Mouse (Mus musculus) ES-E14 (cell line): ENCODE results near the gene Maff. TPM values are rescaled to one million over a fixed set of nuclear protein-coding genes. Genes with fewer than 3 reads are reported as not detected.

Source experiments
- DNase-seq: peaks from one replicate; pipeline ENCODE4 v3.0.0-alpha.2; 2013; ENCODE audit warnings: low read depth, low spot score
- H3K27ac ChIP-seq: 2 replicates; pipeline ENCODE4 v1.5.1; 2012; ENCODE audit warnings: low read depth, mild to moderate bottlenecking, low read length, moderate library complexity, mixed read lengths; ENCODE audit not compliant: poor library complexity, insufficient read depth, severe bottlenecking
- H3K36me3 ChIP-seq: 2 replicates; pipeline ENCODE4 v1.6.1; 2012; ENCODE audit warnings: mild to moderate bottlenecking, low read length, moderate library complexity, mixed read lengths; ENCODE audit not compliant: control insufficient read depth, poor library complexity, insufficient read depth, severe bottlenecking
- H3K4me1 ChIP-seq, 2 experiments: fragments of 150-350 bp in 1 of 2; sonication (generic) in 1 of 2; 2 replicates each; pipeline ENCODE4 v1.6.1; 2012; ENCODE audit warnings: low read length in 2 of 2, mild to moderate bottlenecking in 1 of 2, mixed read lengths in 1 of 2; ENCODE audit not compliant: control insufficient read depth in 2 of 2, insufficient read depth in 2 of 2, poor library complexity in 1 of 2
- H3K4me3 ChIP-seq, 2 experiments: fragments of 150-350 bp in 1 of 2; sonication (generic) in 1 of 2; 2 replicates each; pipeline ENCODE4 v1.5.1; 2012; ENCODE audit warnings: low read length in 2 of 2, low read depth in 1 of 2, mild to moderate bottlenecking in 1 of 2, mixed read lengths in 1 of 2; ENCODE audit not compliant: insufficient read depth in 1 of 2, poor library complexity in 1 of 2, severe bottlenecking in 1 of 2
- H3K9ac ChIP-seq: 2 replicates; pipeline ENCODE4 v1.6.1; 2012; ENCODE audit warnings: low read depth, mild to moderate bottlenecking, low read length, mixed read lengths; ENCODE audit not compliant: poor library complexity, insufficient read depth, severe bottlenecking
- H3K9me3 ChIP-seq: fragments of 150-350 bp; sonication (generic); 2 replicates; pipeline ENCODE4 v1.6.1; 2012; ENCODE audit warnings: low read depth, mild to moderate bottlenecking, low read length; ENCODE audit not compliant: control insufficient read depth, insufficient read depth
- CHD2 ChIP-seq: IDR thresholded peaks from 2 replicates; pipeline ENCODE4 v1.6.1; 2014; ENCODE audit warnings: mild to moderate bottlenecking, low read depth, low read length, inconsistent platforms
- HCFC1 ChIP-seq: IDR thresholded peaks from 2 replicates; pipeline ENCODE4 v1.6.1; 2012; ENCODE audit warnings: low read length, inconsistent platforms, borderline replicate concordance; ENCODE audit not compliant: insufficient read depth
- MAFK ChIP-seq: IDR thresholded peaks from 2 replicates; pipeline ENCODE4 v1.6.1; 2014; ENCODE audit warnings: mild to moderate bottlenecking, low read depth, low read length, inconsistent platforms; ENCODE audit not compliant: insufficient read depth
- ZC3H11A ChIP-seq: IDR thresholded peaks from 2 replicates; pipeline ENCODE4 v1.6.1; 2012; ENCODE audit warnings: low read depth, mild to moderate bottlenecking, inconsistent platforms, low read length, borderline replicate concordance
- ZNF384 ChIP-seq: IDR thresholded peaks from 2 replicates; pipeline ENCODE4 v1.6.1; 2012; ENCODE audit warnings: low read depth, low read length, inconsistent platforms
- in situ Hi-C, 2 experiments: fragments of 600-800 bp; cut with MboI; formaldehyde crosslinking; loops; one replicate each; pipeline ENCODE4 v1.15.1; 2025; ENCODE audit warnings: low sequenced_read_pairs in 2 of 2, inconsistent platforms in 1 of 2; ENCODE audit not compliant: unreplicated experiment in 2 of 2
- total RNA-seq: library from RNA; depleted of rRNA; stranded (reverse); fragments of 300-350 nt; gene quantifications from 2 replicates; pipeline ENCODE4 v1.2.3, GENCODE M21; 2012

Maff gene
- total RNA-seq, 1 experiment, result 13.2 TPM

DNA sequence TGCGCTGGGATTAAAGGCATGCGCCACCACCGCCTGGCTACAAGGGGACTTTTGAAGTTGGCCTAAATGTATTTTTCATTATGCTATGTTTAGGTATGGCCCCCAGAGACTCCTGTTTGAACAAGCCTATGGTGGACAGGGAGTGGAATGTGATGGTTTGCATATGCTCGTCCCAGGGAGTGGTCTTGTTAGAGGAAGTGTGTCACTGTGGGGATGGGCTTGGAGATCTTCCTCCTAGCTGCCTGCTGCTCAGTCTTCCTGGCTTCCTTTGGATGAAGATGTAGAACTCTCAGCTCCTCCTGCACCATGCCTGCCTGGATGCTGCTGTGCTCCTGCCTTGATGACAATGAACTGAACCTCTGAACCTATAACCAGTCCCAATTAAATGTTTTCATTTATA, 15.9 kb upstream of the Maff start:
- Histone ChIP-seq H3K4me1 (peaks cover 4 to 28% of the 10 kb centered on the region in 2 experiments; a peak in 3 of 4 replicates), H3K9ac (no peak overlapping the region), H3K27ac (no peak overlapping the region), H3K9me3 (no peaks in the 10 kb centered on the region), H3K36me3 (no peaks in the 10 kb centered on the region; the same call in 1 of the 2 replicates), H3K4me3 (no peak overlapping the region)
- DNase-seq, result no peak
- TF ChIP-seq HCFC1 (no peak), ZC3H11A (no peak), MAFK (no peak), CHD2 (no peak), ZNF384 (no peak)
- in situ Hi-C loops, result no loop called here

DNA sequence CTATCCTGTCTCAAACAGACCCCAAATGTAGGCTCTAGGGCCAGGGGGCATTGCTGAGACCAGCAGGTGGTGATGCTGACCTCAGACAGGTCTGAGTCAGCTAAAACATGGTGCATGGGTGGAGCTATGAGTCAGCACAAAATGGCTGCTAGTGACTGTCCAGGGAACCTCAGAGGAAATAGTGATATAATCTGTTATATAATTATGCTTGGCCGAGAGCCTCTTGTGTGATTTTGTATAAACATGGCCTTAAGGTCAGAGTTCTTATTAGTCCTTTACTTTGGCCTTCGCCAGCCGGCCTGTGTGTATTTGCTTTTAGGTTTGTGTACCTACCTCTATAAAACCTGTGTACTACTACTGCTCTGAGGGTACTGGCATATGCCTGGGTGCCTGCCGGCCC, 13.0 kb upstream of the Maff start:
- peaks cover 4 to 24% of the 10 kb centered on the region in 2 experiments for H3K4me1 ChIP-seq
- H3K9me3 ChIP-seq, result no peaks in the 10 kb centered on the region
- no peak for TF ChIP-seq CHD2
- no peak for TF ChIP-seq HCFC1
- peak; percentile 97 for TF ChIP-seq MAFK
- no peak overlapping the region for H3K27ac ChIP-seq
- H3K4me3 ChIP-seq, result no peak overlapping the region
- no peak for DNase-seq
- H3K9ac ChIP-seq, result no peak overlapping the region
- in situ Hi-C loops, result no loop called here
- H3K36me3 ChIP-seq, result no peaks in the 10 kb centered on the region

DNA sequence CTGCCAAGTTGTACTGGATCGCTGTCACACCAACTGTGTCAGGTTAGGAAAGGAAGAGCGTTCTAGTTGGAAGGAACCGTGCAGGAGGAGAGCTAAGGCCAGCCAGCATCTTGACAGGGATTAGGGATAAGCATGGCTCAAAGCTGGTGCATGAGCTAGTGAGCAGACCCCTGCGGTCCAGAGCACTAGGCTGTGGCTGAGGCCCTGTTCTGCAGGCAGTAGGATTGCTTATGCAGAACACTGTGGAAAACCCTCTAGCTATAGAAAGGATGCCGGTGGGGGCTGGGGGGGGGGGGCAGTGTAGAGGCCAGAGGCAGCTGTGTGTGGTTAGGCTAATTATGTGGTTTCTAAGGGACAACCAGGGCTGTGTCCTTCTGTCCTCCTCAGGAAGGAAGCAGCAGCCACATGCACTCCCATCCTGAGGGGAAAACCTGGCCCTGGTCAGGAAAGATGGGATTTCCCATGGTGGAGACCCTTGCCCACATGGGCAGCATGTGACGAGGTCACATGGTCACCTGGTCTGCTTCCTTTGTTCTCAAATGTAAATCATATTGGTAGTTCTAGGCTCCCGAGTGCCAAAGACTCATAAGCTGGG, 11.3 kb upstream of the Maff start:
- TF ChIP-seq CHD2 (0 out of 2 replicates have a peak, but pooled peaks have one; percentile 18), HCFC1 (no peak)
- no peak for DNase-seq
- no peaks in the 10 kb centered on the region for H3K36me3 ChIP-seq
- H3K4me1 ChIP-seq, result peaks cover 4 to 24% of the 10 kb centered on the region in 2 experiments
- no peaks in the 10 kb centered on the region for H3K9me3 ChIP-seq
- H3K4me3 ChIP-seq, result no peak overlapping the region
- in situ Hi-C loops, result no loop called here
- peak overlapping the region; percentile 37 for H3K27ac ChIP-seq
- H3K9ac ChIP-seq, result peak overlapping the region; percentile 13; the same call in 1 of the 2 replicates

DNA sequence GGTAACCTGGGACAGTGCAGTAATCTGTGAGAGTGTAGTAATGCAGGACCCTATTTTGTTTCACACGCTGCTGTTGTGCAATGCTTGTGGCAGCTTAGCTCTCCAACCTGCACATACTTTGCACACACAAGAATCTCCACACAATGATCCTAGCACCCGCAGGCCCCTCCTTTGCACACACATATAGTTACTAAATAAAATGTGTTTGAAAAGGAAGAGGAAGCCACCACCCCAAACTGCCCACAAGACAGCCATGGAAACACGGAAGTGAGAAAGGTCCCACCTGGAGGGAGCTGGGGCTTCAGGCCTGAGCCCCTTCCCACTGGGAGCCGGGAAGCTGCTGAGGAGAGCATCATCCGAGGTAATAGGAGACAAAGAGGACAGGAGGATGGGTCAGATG, 7.4 kb upstream of the Maff start:
- no peak overlapping the region for H3K9ac ChIP-seq
- peaks cover 4 to 15% of the 10 kb centered on the region in 2 experiments for H3K4me1 ChIP-seq
- H3K36me3 ChIP-seq, result no peaks in the 10 kb centered on the region
- no peaks in the 10 kb centered on the region for H3K9me3 ChIP-seq
- TF ChIP-seq CHD2 (no peak), ZC3H11A (no peak), MAFK (no peak), ZNF384 (no peak), HCFC1 (no peak)
- in situ Hi-C loops, result no loop called here
- no peak for DNase-seq
- no peak overlapping the region for H3K4me3 ChIP-seq
- H3K27ac ChIP-seq, result no peak overlapping the region

DNA sequence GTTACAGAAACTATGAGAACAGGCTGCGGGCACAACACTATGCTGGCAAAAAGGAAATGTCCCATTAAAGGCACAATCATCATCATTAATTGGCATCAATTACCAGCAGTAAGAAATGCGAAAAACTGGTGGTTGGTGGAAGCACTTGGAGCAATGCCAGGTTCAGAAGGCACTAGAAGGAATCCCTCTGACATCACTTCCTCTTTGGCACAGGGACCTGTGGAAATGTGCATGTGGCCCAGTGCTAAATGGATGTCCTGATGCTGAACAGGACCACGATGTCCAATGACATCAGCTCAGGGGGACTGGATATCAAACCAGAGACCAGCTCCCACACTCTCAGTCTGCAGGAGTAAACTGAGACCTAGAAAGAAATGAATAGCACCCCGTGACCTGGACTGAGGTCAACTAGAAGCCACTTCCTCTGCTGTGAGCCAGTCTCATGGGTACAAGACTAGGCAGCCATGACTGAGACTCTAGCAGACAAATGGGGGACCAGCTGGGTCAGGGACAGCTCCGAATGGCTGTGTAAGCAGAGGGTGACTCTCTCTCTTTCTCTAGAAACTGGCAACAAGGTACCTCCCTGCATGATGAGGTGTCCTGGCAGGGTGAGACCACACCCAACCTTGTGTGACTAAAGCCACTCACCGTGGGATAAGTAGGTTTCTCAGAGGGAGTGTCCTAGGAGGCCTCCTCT, 3.6 kb upstream of the Maff start:
- Histone ChIP-seq H3K36me3 (no peaks in the 10 kb centered on the region), H3K27ac (no peak overlapping the region), H3K4me3 (no peak overlapping the region), H3K4me1 (peaks cover 3 to 5% of the 10 kb centered on the region in 2 experiments; a peak in 2 of 4 replicates), H3K9me3 (no peaks in the 10 kb centered on the region), H3K9ac (no peak overlapping the region)
- TF ChIP-seq ZC3H11A, result no peak
- no peak for TF ChIP-seq ZNF384
- no peak for TF ChIP-seq HCFC1
- in situ Hi-C loops, result no loop called here
- DNase-seq, result no peak
